Mouse (Mus musculus) hindbrain, embryonic 13.5 days (tissue): ENCODE data around the gene Upp2. TPM values are rescaled to one million over a fixed set of nuclear protein-coding genes. Genes with fewer than 3 reads are reported as not detected.

Experiments
- ATAC-seq: fragments of 200-750 bp; cut with Nextera tagmentation; 2 replicates; pipeline ENCODE4 v1.8.0; 2017; ENCODE audit warnings: moderate TSS enrichment; ENCODE audit not compliant: low FRiP score
- H3K27ac ChIP-seq: fragments of 300-500 bp; sonication (generic); 2 replicates; pipeline ENCODE4 v1.5.1; 2015; ENCODE audit warnings: inconsistent platforms, mild to moderate bottlenecking, moderate library complexity
- H3K27me3 ChIP-seq: fragments of 300-500 bp; sonication (generic); 2 replicates; pipeline ENCODE4 v1.6.1; 2015; ENCODE audit warnings: mild to moderate bottlenecking, inconsistent platforms
- H3K36me3 ChIP-seq: fragments of 300-500 bp; sonication (generic); 2 replicates; pipeline ENCODE4 v1.6.1; 2015; ENCODE audit warnings: mild to moderate bottlenecking, inconsistent platforms
- H3K4me1 ChIP-seq: fragments of 300-500 bp; sonication (generic); replicated peaks from 2 replicates; pipeline ENCODE4 v1.6.1; 2015; ENCODE audit warnings: inconsistent platforms
- H3K4me2 ChIP-seq: fragments of 300-500 bp; sonication (generic); 2 replicates; pipeline ENCODE4 v1.6.1; 2015; ENCODE audit warnings: inconsistent platforms, mild to moderate bottlenecking, moderate library complexity
- H3K4me3 ChIP-seq: fragments of 300-500 bp; sonication (generic); 2 replicates; pipeline ENCODE4 v1.5.1; 2015; ENCODE audit warnings: mild to moderate bottlenecking, inconsistent platforms
- H3K9ac ChIP-seq: fragments of 300-500 bp; sonication (generic); 2 replicates; pipeline ENCODE4 v1.6.1; 2015; ENCODE audit warnings: mild to moderate bottlenecking, inconsistent platforms
- H3K9me3 ChIP-seq: fragments of 300-500 bp; sonication (generic); 2 replicates; pipeline ENCODE4 v1.6.1; 2016; ENCODE audit warnings: inconsistent platforms
- WGBS: fragments of 180-500 bp; shearing (Covaris S2); methylation state at CpG from one replicate; pipeline ENCODE4 v1.1.7; 2015; 5-methylcytosine and 5-hydroxymethylcytosine counted together
- polyA plus RNA-seq: library from polyadenylated mRNA; unstranded; fragments of >200 nt; fragmentation: Nextera tagmentation; extraction: Ambion mirVana; gene quantifications from 2 replicates; pipeline ENCODE4 v1.2.1, GENCODE M21; 2015

The Upp2 gene
- polyA plus RNA-seq, 1 experiment from 2014 or later: 13.2 TPM

GRCm38 (mm10) chr2:58627981-58628380 is 60.9 kb downstream of the Upp2 start:
- no peak overlapping the region for H3K9ac ChIP-seq
- no peak overlapping the region for H3K4me3 ChIP-seq
- H3K4me2 ChIP-seq: no peak overlapping the region
- H3K4me1 ChIP-seq: 0 out of 2 replicates have a peak, but pooled peaks cover 8% of the 10 kb centered on the region
- 17% methylated on average over 2 of the region's 2 CpGs for WGBS
- no peak overlapping the region for H3K27ac ChIP-seq
- H3K27me3 ChIP-seq: peaks cover 50% of the 10 kb centered on the region
- no peaks in the 10 kb centered on the region for H3K36me3 ChIP-seq
- ATAC-seq: no peak
- no peaks in the 10 kb centered on the region for H3K9me3 ChIP-seq

- Histone ChIP-seq H3K4me3 (no peak overlapping the region), H3K9me3 (no peaks in the 10 kb centered on the region), H3K36me3 (no peaks in the 10 kb centered on the region), H3K4me1 (0 out of 2 replicates have a peak, but pooled peaks cover 8% of the 10 kb centered on the region), H3K27me3 (peaks cover 50% of the 10 kb centered on the region), H3K9ac (no peak overlapping the region), H3K27ac (no peak overlapping the region), H3K4me2 (no peak overlapping the region)
- 50% methylated on average over 3 of the region's 3 CpGs for WGBS
- ATAC-seq: no peak
Observed at GRCm38 (mm10) chr2:58628993-58629392, 61.9 kb downstream of the Upp2 start.

- Histone ChIP-seq H3K27ac (no peak overlapping the region), H3K4me2 (no peak overlapping the region), H3K9ac (no peak overlapping the region), H3K4me1 (0 out of 2 replicates have a peak, but pooled peaks cover 8% of the 10 kb centered on the region), H3K36me3 (no peaks in the 10 kb centered on the region), H3K4me3 (no peak overlapping the region), H3K27me3 (peaks cover 50% of the 10 kb centered on the region), H3K9me3 (no peaks in the 10 kb centered on the region)
- 48% methylated on average over 7 of the region's 7 CpGs for WGBS
- ATAC-seq: no peak
Observed at GRCm38 (mm10) chr2:58629440-58629839, 62.3 kb downstream of the Upp2 start.

GRCm38 (mm10) chr2:58633791-58634190 is 66.7 kb downstream of the Upp2 start:
- H3K4me2 ChIP-seq: no peak overlapping the region
- H3K27me3 ChIP-seq: peaks cover 21% of the 10 kb centered on the region
- no peak overlapping the region for H3K4me3 ChIP-seq
- H3K9ac ChIP-seq: no peak overlapping the region
- 96% methylated on average over 11 of the region's 11 CpGs for WGBS
- H3K27ac ChIP-seq: no peak overlapping the region
- ATAC-seq: no peak
- H3K36me3 ChIP-seq: no peaks in the 10 kb centered on the region
- H3K4me1 ChIP-seq: no peaks in the 10 kb centered on the region
- no peaks in the 10 kb centered on the region for H3K9me3 ChIP-seq

- 0 out of 2 replicates have a peak, but pooled peaks cover 4% of the 10 kb centered on the region for H3K4me1 ChIP-seq
- 60% methylated on average over 19 of the region's 19 CpGs for WGBS
- ATAC-seq: peak; percentile 88
- H3K4me3 ChIP-seq: no peak overlapping the region
- no peak overlapping the region for H3K9ac ChIP-seq
- no peaks in the 10 kb centered on the region for H3K27me3 ChIP-seq
- H3K4me2 ChIP-seq: peak overlapping the region; percentile 37
- no peak overlapping the region for H3K27ac ChIP-seq
- H3K36me3 ChIP-seq: no peaks in the 10 kb centered on the region
- 0 out of 2 replicates have a peak, but pooled peaks cover 3% of the 10 kb centered on the region for H3K9me3 ChIP-seq
Observed at GRCm38 (mm10) chr2:58641761-58642555, 74.9 kb downstream of the Upp2 start.

GRCm38 (mm10) chr2:58645667-58646066 is 78.6 kb downstream of the Upp2 start:
- Histone ChIP-seq H3K27ac (no peak overlapping the region), H3K4me1 (0 out of 2 replicates have a peak, but pooled peaks cover 4% of the 10 kb centered on the region), H3K4me3 (no peak overlapping the region), H3K4me2 (no peak overlapping the region), H3K27me3 (no peaks in the 10 kb centered on the region), H3K9ac (no peak overlapping the region), H3K36me3 (no peaks in the 10 kb centered on the region), H3K9me3 (no peaks in the 10 kb centered on the region)
- ATAC-seq: no peak
- WGBS: 97% methylated on average over 6 of the region's 6 CpGs

- Histone ChIP-seq H3K9me3 (no peaks in the 10 kb centered on the region; the same call in 1 of the 2 replicates), H3K4me2 (no peak overlapping the region), H3K27ac (no peak overlapping the region), H3K27me3 (no peaks in the 10 kb centered on the region), H3K36me3 (no peaks in the 10 kb centered on the region), H3K4me3 (no peak overlapping the region), H3K9ac (no peak overlapping the region), H3K4me1 (no peaks in the 10 kb centered on the region)
- ATAC-seq: no peak
- 87% methylated on average over 6 of the region's 6 CpGs for WGBS
Observed at GRCm38 (mm10) chr2:58655169-58655568, 88.1 kb downstream of the Upp2 start.

GRCm38 (mm10) chr2:58656959-58657358 is 89.9 kb downstream of the Upp2 start:
- Histone ChIP-seq H3K27me3 (no peaks in the 10 kb centered on the region), H3K4me3 (no peak overlapping the region), H3K9ac (no peak overlapping the region), H3K4me1 (no peaks in the 10 kb centered on the region), H3K27ac (no peak overlapping the region), H3K36me3 (no peaks in the 10 kb centered on the region), H3K9me3 (no peaks in the 10 kb centered on the region; the same call in 1 of the 2 replicates), H3K4me2 (no peak overlapping the region)
- WGBS: 98% methylated on average over 1 of the region's 1 CpGs
- ATAC-seq: no peak

- Histone ChIP-seq H3K4me3 (no peak overlapping the region), H3K9ac (no peak overlapping the region), H3K4me1 (no peaks in the 10 kb centered on the region), H3K9me3 (no peaks in the 10 kb centered on the region; the same call in 1 of the 2 replicates), H3K4me2 (no peak overlapping the region), H3K27me3 (no peaks in the 10 kb centered on the region), H3K36me3 (no peaks in the 10 kb centered on the region), H3K27ac (no peak overlapping the region)
- no peak for ATAC-seq
- WGBS: 94% methylated on average over 10 of the region's 10 CpGs
Observed at GRCm38 (mm10) chr2:58657855-58658254, 90.8 kb downstream of the Upp2 start.

GRCm38 (mm10) chr2:58660591-58660990 is 93.5 kb downstream of the Upp2 start:
- H3K4me3 ChIP-seq: no peak overlapping the region
- ATAC-seq: no peak
- H3K9ac ChIP-seq: no peak overlapping the region
- no peaks in the 10 kb centered on the region for H3K27me3 ChIP-seq
- H3K27ac ChIP-seq: no peak overlapping the region
- no peaks in the 10 kb centered on the region; the same call in 1 of the 2 replicates for H3K9me3 ChIP-seq
- H3K4me1 ChIP-seq: no peaks in the 10 kb centered on the region
- no peaks in the 10 kb centered on the region for H3K36me3 ChIP-seq
- H3K4me2 ChIP-seq: no peak overlapping the region
- WGBS: 58% methylated on average over 13 of the region's 13 CpGs

GRCm38 (mm10) chr2:58661116-58661515 is 94.0 kb downstream of the Upp2 start:
- WGBS: 75% methylated on average over 5 of the region's 5 CpGs
- Histone ChIP-seq H3K27me3 (no peaks in the 10 kb centered on the region), H3K4me2 (no peak overlapping the region), H3K9ac (no peak overlapping the region), H3K27ac (no peak overlapping the region), H3K4me3 (no peak overlapping the region), H3K36me3 (no peaks in the 10 kb centered on the region), H3K4me1 (no peaks in the 10 kb centered on the region), H3K9me3 (no peaks in the 10 kb centered on the region; the same call in 1 of the 2 replicates)
- ATAC-seq: no peak

GRCm38 (mm10) chr2:58662661-58663060 is 95.6 kb downstream of the Upp2 start:
- no peaks in the 10 kb centered on the region for H3K27me3 ChIP-seq
- H3K36me3 ChIP-seq: no peaks in the 10 kb centered on the region
- H3K27ac ChIP-seq: no peak overlapping the region
- no peaks in the 10 kb centered on the region; the same call in 1 of the 2 replicates for H3K9me3 ChIP-seq
- H3K4me1 ChIP-seq: no peaks in the 10 kb centered on the region
- no peak overlapping the region for H3K4me3 ChIP-seq
- 56% methylated on average over 9 of the region's 9 CpGs for WGBS
- no peak for ATAC-seq
- H3K4me2 ChIP-seq: no peak overlapping the region
- H3K9ac ChIP-seq: no peak overlapping the region
